Mouse (Mus musculus): ENCODE results near the gene Kirrel3.
A peak's percentile ranks its signal among the peaks of the same experiment; 100 is the strongest.

The Kirrel3 gene

DNA sequence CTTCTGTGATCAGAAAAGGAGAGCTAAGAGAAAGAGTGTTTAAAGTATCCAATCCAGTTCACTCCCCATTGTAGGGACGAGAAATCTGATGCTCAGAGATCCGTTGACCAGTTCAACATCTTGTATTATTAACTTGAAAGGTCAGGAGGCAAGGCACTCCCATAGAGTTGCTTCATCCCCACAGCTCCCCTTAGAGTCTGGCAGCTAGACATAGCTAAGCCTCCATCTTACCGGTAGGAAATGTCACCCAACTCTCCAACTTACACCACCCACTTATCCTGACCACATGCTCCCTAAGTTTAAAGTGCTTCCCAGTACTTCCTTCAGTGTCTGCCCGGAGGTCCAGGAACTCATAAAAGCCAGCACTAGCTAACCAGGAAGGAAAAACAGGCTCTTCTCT is 202.7 kb downstream of the Kirrel3 start:
- DNase-seq (ENCODE audit: low read depth, low spot score) = no peak

DNA sequence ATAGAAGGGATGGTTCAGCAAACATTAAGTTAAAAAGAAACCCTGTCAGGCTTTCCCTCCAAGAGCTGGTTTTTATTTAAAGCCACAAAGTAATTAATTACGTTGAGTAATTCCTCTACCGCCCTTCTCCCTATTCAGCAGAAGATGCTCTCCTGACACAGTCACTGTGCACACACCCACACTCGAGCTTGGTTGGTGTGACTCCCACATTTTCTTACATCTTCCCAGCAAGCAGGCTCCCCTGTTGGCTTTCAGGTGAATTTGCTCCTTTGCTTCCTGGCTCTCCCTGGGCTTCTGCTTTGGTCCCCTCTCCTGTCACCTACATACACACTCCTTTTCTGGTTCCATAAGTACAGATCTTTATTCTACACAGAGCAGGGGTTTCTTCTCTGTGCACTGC is 203.7 kb downstream of the Kirrel3 start:
- DNase-seq (ENCODE audit: low read depth, low spot score) = no peak

DNA sequence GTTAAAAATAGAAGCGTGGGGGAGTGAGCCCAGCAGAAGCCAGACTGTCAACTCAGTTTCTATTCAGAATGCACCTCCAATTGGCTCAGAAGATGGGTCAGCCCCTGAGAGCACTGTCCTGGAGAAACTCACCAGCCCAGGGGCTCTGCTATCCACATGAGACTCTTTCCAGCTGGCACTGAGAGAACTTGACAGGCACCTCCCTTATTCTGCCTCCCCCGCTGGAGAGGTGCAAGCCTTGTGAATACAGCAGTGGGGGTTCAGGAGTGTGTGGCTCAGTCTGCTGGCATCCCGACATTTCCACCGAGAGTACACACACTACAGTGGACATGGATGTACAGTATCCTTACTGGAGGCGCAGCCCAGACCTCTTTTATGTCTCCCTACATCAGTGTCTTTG is 210.0 kb downstream of the Kirrel3 start:
- no peak for DNase-seq (ENCODE audit: low read depth, low spot score)

DNA sequence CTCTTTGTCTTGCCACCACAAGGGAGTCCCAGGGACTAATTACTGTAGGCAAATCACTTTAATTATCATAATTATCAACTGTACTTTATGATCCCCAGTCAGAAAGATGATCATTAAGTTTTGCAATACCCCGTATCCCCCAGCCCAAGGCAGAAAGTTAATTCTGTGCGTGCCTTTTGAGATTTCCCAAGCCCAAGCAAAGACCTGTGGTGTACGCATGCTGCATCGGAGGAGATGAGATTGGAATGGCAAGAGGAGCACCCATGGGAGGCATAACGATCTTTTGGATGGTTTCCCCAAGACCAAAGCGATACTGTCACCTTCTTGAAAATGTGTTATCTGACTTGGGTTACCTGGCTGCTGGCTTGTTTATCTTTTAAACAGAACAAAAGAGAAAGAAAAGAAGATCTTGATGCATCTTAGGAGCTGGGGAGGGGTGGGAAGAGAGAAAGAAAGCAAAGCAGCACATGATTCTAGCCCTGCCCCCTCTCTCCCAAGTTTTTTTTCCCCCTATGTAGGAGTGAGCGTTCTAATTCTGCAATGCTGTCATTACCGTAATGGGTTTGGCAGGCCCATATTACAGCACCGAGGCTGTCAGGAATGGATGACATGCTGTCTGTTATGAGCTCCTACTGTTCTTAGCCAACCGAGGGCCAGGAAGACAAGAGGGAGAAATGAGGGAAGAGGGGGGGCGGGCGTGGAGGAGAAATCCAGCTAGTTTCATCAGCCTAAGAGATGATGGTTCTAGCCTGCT is 218.0 kb downstream of the Kirrel3 start:
- DNase-seq (ENCODE audit: low read depth, low spot score) = no peak

DNA sequence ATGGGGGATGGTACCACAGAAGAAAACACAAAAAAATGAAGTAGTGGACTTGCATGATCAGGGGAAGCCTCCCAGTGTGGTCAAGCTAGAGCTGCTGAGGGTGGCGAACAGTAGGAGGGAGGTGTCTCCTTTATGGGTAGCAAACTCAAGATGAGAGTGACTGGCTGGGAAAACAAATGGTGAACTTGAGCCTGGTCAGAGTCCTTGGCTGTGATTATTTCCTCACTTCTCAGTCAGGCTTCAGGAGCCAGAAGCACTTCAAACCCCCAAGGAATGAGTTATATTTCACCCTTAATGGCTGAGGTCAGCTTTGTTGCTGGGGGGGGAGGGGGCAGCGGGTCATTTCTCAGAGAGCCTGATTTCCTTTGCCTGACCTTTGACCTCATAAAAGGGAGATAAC is 218.7 kb downstream of the Kirrel3 start:
- no peak for DNase-seq (ENCODE audit: low read depth, low spot score)

DNA sequence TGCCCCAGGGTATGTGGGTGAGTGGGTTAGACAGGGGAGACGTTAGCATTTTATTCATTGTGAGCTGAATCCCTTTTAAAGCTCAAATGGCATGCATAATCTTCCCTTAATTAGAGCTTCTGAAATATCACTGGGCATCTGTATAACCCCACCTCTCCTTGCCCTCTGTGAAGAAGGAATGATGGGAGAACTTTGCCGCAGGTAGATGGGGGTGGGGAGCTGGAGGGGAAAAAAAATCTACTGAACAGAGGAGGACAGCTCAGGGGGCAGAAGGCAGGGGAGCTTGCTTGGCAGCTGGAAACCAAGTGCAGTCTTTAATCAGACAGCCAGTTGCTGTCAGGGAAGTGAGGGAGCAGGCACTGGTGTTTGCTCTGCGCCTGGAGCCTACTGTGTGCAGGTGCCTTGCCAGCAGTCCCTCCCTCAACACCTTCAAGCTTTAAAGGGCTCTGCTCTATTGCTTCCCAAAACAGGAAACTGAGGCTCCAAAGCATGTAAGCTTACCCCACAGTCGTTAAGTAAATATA is 220.7 kb downstream of the Kirrel3 start:
- DNase-seq (ENCODE audit: low read depth, low spot score) = no peak

DNA sequence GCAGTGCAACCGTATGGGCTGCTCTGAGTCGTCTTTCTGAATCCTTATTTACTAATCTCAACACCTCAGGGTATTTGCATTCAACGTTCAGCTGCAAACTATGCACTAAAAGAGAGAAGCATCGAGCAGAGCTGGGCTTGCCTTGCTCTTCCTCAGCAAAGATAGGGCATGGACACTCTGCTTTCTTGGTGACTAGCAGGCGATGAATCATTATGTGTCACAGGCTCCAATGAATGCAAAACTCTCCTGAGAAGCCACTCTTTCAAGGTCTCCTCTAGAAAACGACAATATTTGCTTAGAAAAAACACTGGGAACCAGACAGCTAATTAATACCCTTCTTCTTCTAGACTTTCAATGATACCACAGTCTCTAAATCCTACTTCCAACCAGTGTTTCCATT is 223.0 kb downstream of the Kirrel3 start:
- DNase-seq (ENCODE audit: low read depth, low spot score) = no peak

DNA sequence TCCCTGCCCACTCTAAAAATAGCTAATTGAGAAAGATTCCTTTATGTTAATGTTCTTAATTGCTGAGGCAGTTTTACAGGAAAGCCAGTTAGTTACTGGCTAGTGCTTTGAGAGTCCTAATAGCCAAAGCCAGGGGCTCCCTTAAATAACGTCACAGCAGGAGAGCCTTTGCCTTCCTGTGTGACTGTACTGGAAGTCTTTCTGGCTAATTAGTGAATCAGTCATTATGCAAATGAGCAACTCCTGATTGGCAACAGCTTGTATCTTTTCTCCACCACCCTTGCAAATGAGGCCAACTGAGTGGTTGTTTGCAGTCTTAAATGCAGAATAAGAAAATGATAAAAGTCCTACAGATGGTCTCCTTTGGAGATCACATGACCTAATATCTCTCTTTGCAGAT is 226.3 kb downstream of the Kirrel3 start:
- no peak for DNase-seq (ENCODE audit: low read depth, low spot score)

DNA sequence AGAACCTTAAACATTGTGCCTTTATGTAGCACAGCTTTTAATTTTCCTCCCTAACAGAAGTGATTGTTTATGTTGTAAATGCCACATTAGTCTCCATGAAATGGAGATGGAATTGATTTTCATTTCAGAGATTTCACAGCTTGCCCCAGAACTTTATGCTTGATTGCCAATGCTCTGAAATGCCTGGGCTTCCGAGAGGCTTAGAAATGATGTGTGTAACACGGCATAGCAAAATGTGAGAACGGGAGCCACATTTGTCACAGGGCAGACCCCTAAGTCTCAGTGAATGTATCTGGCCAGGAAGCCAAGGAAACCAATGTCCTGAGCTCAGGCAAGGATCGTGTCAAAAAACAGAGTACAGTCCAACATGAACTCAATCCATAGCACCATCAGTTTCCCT is 227.3 kb downstream of the Kirrel3 start:
- no peak for DNase-seq (ENCODE audit: low read depth, low spot score)

DNA sequence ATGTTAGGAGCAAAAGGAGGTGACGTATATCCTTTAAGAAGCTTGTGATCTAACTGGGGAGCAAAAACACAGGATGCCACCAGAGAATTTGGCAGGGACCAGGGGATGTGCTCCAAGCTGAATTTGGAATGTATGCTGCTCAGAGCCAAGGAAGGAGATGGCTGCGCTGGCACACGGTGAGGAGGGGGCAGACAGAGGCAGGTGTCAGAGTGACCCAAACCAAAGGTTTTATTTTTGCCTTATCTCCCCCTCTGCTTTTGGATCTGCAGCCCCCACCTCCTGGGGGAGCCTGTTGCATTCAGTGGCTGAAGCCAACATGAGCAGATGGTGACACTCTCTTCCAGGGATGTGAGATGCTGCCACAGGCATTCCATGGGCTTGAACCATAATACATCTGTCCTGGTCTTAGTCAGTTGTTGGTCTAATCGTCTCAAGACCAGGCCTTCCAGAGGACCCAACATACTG is 227.8 kb downstream of the Kirrel3 start:
- no peak for DNase-seq (ENCODE audit: low read depth, low spot score)

DNA sequence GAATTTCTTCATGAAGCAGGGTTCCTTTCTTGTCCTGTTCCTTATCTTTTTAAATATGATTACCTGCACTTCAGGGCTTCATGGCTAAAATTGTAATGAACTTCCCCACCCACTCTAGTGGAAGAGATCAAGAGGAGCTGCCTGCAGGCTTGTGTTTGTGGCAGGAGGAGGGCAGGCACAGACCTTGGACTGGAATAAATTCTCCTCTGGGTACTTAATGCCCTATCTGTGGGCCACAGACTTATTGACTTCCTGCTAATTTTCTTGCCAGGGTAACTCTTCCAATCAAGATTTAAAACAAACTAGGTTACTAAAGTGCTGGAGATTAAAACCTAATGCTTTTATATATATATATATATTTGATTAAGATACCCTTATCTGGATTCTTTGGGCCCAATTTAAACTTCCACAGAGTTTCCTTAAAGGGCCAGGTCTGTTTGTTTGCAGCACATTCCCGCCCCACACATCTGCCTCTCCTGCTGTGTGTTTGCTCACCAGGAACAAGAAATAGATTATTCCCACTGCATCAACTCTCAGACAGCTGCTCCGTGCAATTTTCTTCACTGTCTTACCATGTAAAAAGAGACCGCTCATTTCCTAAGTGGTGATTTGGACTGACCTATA is 229.4 kb downstream of the Kirrel3 start:
- no peak for DNase-seq (ENCODE audit: low read depth, low spot score)

DNA sequence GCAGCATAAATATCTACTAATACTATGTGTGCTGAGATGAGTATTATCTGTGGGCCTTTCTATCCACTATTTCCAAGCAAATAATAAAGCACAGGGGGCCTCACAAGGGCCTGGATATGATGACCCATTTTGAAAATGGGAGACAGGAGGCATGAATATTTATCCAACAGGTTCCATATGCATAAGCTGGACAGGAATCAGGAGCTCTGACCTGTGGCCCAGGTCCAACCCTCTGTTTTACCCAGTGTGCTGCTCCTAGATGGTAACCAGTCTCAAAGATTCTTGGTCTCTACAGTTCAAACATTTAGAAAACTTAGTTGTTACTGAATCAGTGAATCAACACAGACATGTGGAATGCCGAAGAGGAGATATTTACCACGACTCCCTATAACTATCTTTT is 230.8 kb downstream of the Kirrel3 start:
- DNase-seq (ENCODE audit: low read depth, low spot score) = no peak

DNA sequence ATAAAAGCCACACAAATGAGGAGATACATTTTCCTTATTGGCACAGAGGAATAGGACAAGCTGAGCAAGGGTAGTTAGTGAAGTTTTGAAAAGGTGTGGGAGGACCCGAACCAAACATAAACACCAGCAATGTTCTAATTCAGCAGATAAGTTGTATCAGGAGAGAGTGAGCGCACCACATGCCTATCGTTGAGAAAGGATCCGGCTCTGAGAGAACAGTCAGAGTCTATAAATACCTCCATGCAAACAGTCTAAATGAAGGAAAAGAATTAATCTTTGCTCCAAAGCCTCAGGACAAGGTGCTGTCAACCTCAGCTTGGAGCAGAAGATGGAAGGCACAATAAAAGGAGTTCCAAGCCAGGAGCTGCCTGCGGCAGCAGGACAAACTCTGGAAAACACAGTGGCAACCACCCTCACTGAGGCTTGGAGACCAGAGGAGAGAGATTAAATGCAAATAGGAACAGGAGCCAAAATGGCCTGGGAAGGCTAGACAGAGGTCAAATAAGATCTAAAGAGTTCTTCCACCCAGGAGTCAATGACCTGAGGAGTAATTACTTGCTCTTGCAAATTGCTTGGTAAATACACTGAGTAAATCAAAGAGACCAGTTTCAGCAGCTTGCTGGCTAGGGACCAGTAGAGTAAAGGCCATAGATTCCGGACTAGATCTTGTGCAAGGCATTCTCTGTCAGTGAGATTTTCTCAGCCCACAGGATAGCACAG is 235.9 kb downstream of the Kirrel3 start:
- DNase-seq (ENCODE audit: low read depth, low spot score) = no peak

DNA sequence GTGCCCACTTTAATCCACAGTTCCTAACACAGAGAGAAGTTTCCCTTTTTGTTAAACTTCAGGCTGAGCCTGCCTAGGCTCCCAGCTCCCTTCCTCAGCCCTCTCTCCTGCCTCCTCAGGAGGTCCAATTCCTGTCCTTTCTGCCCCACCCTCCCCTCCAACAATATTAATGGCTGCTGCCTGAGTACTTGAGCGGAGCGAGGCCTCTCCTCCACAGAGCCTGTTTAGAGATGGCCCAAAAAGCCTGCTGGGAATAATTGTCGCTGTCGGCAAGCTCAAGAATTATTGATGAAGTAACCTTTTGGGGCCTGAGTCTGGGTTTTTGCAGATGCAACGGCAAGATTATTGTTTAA is 236.5 kb downstream of the Kirrel3 start:
- no peak for DNase-seq (ENCODE audit: low read depth, low spot score)

DNA sequence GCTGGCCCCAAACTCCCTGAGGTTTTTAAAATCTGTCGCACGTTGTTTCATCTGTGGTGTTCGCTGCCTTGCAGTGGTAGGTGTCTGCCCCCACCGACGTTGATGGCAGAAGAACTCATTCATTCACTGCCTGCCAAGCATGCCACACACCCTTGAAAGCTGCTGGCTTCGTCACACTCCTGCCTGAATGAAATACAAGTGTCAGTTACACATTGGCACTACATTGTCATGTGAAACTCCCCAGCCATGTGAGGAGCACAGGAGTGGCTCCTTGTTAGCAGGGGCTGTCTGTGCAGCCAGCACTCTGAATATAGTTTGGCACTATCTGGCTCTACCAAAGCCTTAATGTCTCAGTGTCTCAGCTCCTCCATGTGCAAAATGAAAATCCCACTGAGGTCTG is 246.8 kb downstream of the Kirrel3 start:
- no peak for DNase-seq (ENCODE audit: low read depth, low spot score)

DNA sequence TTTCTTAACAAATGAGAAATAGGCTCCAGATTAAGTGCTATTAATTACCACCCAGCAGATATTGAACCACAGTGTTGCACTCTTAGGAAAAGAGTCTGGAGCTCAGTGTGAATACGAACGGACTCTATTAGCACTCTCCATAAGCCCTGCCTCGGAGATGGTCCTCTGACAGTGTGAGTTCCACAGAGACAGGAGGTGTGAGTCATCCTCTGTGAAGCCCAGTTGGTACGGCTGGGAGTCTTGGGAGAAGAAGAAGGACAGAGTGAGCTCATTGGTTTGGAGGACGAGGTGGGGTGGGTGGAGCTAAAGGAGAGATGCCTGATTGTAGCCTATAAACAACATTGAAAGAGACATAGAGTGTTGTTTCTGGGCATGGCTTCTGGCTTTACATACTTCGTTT is 247.9 kb downstream of the Kirrel3 start:
- DNase-seq (ENCODE audit: low read depth, low spot score) = no peak

DNA sequence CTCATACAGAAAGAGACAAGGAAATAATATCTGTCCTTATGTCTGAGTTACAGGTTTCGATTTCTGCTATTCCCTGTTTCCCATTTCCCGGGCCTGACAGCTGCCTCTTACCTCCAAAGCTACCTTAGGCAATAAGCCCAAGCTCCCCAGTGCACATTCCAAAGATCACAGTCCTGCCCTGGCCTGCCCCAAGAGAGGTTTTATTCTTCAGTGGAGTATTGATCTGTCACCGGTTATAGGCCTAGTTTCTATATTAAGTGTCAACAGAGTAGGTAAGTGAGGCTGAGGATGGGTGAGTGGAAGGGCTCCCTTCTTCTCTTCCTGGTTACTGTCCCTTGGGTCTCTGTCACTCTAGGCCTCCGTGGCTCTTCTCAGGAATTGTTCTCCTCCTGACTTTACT is 249.3 kb downstream of the Kirrel3 start:
- DNase-seq (ENCODE audit: low read depth, low spot score) = no peak

DNA sequence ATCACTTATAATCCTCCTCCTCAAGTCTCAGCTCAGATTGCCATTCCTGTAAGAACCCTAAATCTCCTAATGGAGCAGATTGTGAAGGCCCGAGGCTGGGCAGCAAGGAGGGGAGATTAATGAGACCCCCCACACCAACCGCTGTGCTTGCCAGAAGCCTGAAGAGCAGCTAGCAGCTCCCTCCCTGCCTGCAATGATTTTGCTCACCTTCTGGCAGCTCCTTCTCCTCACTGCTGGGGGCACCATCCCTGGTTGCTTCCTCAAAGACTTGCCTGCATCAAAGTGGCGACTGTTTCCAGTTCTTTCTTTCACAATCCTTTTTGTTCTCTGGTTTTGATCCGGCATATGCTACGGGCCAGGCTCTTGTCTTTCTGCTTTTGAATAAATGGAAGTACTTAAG is 253.7 kb downstream of the Kirrel3 start:
- DNase-seq (ENCODE audit: low read depth, low spot score) = no peak

DNA sequence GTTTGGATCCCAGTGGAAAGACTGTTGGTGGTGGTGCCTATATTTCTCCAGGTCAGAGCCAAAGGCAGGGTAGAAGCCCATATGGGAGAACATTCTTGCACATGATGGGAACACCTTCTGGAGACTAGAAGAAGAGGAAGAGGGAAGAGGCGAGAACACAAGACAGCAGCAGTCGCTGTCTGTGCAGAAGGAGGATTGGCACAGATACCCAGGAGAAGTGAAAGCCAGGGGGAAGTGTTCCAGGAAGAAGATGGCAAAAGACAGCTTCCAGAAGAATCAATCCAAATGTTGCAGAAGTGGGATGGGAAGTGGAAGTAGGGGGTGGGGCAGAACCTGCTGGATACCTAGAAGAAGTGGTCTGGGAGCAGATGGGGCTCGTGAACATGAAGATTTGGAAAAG is 255.1 kb downstream of the Kirrel3 start:
- no peak for DNase-seq (ENCODE audit: low read depth, low spot score)

DNA sequence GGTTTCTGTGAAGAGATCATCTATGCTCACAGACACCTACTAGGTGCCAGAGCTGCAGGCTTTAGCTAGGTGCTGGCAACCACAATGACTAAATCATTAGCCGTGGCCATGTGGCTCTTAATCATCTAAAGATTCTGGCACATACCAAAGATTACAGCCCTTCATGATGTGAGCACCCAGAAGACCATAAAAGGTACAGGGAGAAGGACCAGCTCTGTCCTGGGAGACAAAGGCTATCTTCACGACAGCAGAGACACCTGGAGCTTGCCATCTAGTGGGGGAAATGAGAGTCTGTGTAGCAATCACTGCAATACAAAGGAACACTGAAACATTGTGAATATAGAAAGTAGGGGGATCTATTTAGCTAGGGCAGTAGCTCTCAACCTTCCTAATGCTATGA is 262.3 kb downstream of the Kirrel3 start:
- peak; percentile 11 for DNase-seq (ENCODE audit: low read depth, low spot score)

DNA sequence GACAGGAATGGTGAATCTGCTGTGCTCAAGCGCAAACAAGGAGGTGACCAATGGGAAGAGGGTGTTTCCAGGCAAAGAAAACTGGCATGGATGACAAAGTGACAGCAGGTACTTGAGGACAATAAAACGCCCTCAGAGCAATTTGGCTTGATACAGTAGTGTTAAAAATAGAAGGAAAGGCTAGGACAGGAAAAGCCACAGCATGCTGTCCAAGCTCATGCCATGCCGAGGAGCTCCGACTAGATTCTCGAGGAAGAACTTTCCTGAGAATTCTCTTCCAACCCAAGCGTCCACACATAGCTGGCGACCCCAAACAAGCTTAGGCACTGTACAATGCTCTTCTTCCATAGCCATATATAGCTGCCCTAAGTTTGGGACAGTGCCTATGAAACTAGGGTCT is 263.5 kb downstream of the Kirrel3 start:
- no peak for DNase-seq (ENCODE audit: low read depth, low spot score)

DNA sequence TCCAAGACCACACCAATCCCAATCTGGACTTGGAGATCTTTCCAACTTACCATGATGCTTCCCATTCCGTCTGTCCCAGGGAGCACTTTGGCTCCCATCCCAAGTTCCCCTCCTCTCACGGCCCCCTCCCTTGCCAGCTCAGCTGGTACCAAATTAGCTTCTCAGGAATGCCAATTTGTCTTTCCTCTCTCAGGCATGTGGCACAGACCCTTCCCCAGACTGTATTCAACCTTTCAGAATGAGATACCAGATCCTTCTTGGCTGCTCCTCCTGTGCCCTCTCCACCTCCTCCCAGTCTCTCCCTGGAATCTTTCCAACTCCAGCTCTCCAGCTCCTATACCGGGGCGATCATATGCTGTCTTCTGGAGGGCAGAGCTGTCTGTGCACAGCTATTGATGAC is 264.2 kb downstream of the Kirrel3 start:
- no peak for DNase-seq (ENCODE audit: low read depth, low spot score)

DNA sequence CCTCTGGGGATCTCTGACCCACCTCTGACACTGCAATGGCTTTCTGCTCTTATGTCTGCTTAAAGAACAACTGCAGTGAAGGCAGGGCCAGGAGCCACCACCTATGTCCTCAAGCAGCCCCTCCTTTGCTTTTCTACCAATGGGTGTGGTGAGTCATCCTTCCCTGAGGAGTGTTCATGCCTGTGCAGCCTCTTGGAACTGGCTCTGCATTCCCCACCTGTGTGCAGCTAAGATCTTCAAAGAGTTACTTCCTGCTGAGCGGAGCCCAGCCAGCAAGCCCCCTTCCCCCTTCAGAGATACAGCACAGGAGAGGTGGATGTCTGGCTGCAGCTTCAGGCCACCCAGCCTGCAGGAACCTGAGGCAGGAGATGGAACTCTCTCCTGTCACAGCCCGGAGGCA is 265.2 kb downstream of the Kirrel3 start:
- peak; percentile 72 for DNase-seq (ENCODE audit: low read depth, low spot score)

All from ES-CJ7 (cell line).